Mouse (Mus musculus): ENCODE data around the gene Smap1.

DNA sequence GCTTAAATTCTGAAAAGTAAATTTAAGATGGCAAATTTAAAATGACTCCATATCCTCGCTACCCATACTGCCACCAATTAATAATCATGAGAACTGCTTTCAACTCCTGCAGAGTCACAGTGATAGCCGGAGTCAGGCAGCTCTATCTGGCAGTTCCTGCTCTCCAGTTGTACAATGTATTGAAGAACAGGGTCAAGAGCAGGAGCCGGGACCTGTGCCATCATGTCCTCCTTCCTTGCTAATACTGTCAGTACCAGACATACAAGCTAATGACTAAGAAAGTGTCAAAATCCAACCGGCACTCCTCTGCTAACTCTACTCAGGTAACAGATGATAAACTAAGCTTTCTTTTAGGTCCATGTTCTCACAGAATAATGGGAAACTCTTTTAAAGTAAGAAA is 3.0 kb downstream of the Smap1 start:
- no peak for TF ChIP-seq CTCF (IDR thresholded peaks at IDR 0.05; ENCODE audit: low read depth)
- TF ChIP-seq EP300 (IDR thresholded peaks at IDR 0.05; ENCODE audit: low read depth) = no peak
